20 mouse cellular contexts compared by ENCODE assay signal in genomic region chr12:12906321-12906720, GRCm38 (mm10). TPM values are rescaled to one million over a fixed set of nuclear protein-coding genes. Genes with fewer than 3 reads are reported as not detected.
DNase-seq lines count a peak whose midpoint lies in the region; ATAC-seq and TF ChIP-seq lines count a peak whose summit lies in the region.
"Had no signal": no experiment of that assay in that cellular context is flagged by ENCODE, and none has a peak within 500 bp of the region (broad histone marks: within the 10 kb centered on the region; RNA-seq: fewer than 3 reads in every experiment).

No protein-coding gene starts in this region.

- TF ChIP-seq POLR2A in brain, embryonic 14.5 days (IDR thresholded peaks at IDR 0.05; ENCODE audit: borderline replicate concordance, extremely low read depth, insufficient read depth, insufficient read length, poor library complexity, severe bottlenecking), result no peak

- H3K27me3 ChIP-seq in heart, embryonic 10.5 days (ENCODE audit: insufficient read depth, poor library complexity, severe bottlenecking), result 0 out of 2 replicates have a peak, but pooled peaks cover 4% of the 10 kb centered on the region
- H3K27me3 ChIP-seq in lung, embryonic 16.5 days (ENCODE audit: control insufficient read depth, insufficient read depth, low read depth, low read length), result no peaks in the 10 kb centered on the region; the same call in 1 of the 2 replicates
- H3K27me3 ChIP-seq in lung, postnatal 0 days (replicated peaks; ENCODE audit: insufficient read depth, low read length), result no peaks in the 10 kb centered on the region
- H3K27me3 ChIP-seq in forebrain, embryonic 15.5 days, result no peaks in the 10 kb centered on the region
- no peaks in the 10 kb centered on the region for H3K27me3 ChIP-seq in kidney, embryonic 16.5 days (ENCODE audit: insufficient read depth, low read length)
- H3K27me3 ChIP-seq: heart, embryonic 12.5 days had no signal

- H3K4me3 ChIP-seq in heart, embryonic 10.5 days, result no peak overlapping the region
- H3K4me3 ChIP-seq in lung, embryonic 16.5 days (ENCODE audit: low read length), result no peak overlapping the region
- no peak overlapping the region for H3K4me3 ChIP-seq in lung, postnatal 0 days (ENCODE audit: low read depth, low read length)
- H3K4me3 ChIP-seq in forebrain, embryonic 15.5 days, result no peak overlapping the region
- H3K4me3 ChIP-seq in kidney, embryonic 16.5 days (ENCODE audit: low read length), result no peak overlapping the region
- H3K4me3 ChIP-seq: embryonic facial prominence, embryonic 13.5 days; heart, embryonic 12.5 days had no signal

- H3K9me3 ChIP-seq in heart, embryonic 10.5 days, result no peaks in the 10 kb centered on the region
- no peaks in the 10 kb centered on the region for H3K9me3 ChIP-seq in lung, embryonic 16.5 days (ENCODE audit: control insufficient read depth, low read length)
- H3K9me3 ChIP-seq in lung, postnatal 0 days (ENCODE audit: low read length), result no peaks in the 10 kb centered on the region
- no peaks in the 10 kb centered on the region for H3K9me3 ChIP-seq in forebrain, embryonic 15.5 days
- H3K9me3 ChIP-seq in kidney, embryonic 16.5 days (ENCODE audit: low read length), result no peaks in the 10 kb centered on the region
- H3K9me3 ChIP-seq: embryonic facial prominence, embryonic 13.5 days; heart, embryonic 12.5 days had no signal

- 0 out of 2 replicates have a peak, but pooled peaks have one; percentile 5 for ATAC-seq in lung, embryonic 16.5 days (ENCODE audit: low read depth)
- ATAC-seq in lung, postnatal 0 days, result no peak
- ATAC-seq in forebrain, embryonic 15.5 days (replicated peaks), result no peak
- ATAC-seq in kidney, embryonic 16.5 days (ENCODE audit: low FRiP score, low TSS enrichment), result no peak

- 0 out of 2 replicates have a peak overlapping the region, but pooled peaks have one; percentile 33 for H3K27ac ChIP-seq in heart, embryonic 10.5 days
- H3K27ac ChIP-seq in lung, embryonic 16.5 days (ENCODE audit: low read length), result peak overlapping the region; percentile 48
- H3K27ac ChIP-seq in lung, postnatal 0 days (ENCODE audit: low read length), result no peak overlapping the region
- H3K27ac ChIP-seq in forebrain, embryonic 15.5 days (replicated peaks), result peak overlapping the region; percentile 63
- no peak overlapping the region for H3K27ac ChIP-seq in kidney, embryonic 16.5 days (ENCODE audit: low read length)
- H3K27ac ChIP-seq: embryonic facial prominence, embryonic 13.5 days; liver, embryonic 14.5 days; macrophage had no signal

- H3K36me3 ChIP-seq in heart, embryonic 10.5 days, result no peaks in the 10 kb centered on the region
- no peaks in the 10 kb centered on the region for H3K36me3 ChIP-seq in lung, embryonic 16.5 days (ENCODE audit: control insufficient read depth, insufficient read depth, low read length)
- no peaks in the 10 kb centered on the region for H3K36me3 ChIP-seq in lung, postnatal 0 days (ENCODE audit: insufficient read depth, low read length)
- no peaks in the 10 kb centered on the region for H3K36me3 ChIP-seq in forebrain, embryonic 15.5 days
- no peaks in the 10 kb centered on the region for H3K36me3 ChIP-seq in kidney, embryonic 16.5 days (ENCODE audit: insufficient read depth, low read length)
- H3K36me3 ChIP-seq: embryonic facial prominence, embryonic 13.5 days; G1E; heart, embryonic 12.5 days had no signal

- no peak overlapping the region for H3K9ac ChIP-seq in lung, embryonic 16.5 days (ENCODE audit: low read length)
- H3K9ac ChIP-seq in lung, postnatal 0 days (replicated peaks; ENCODE audit: low read depth), result no peak overlapping the region
- H3K9ac ChIP-seq in forebrain, embryonic 15.5 days (replicated peaks), result no peak overlapping the region
- H3K9ac ChIP-seq in kidney, embryonic 16.5 days (replicated peaks; ENCODE audit: low read length), result no peak overlapping the region
- H3K9ac ChIP-seq: embryonic facial prominence, embryonic 13.5 days; heart, embryonic 12.5 days; liver, embryonic 14.5 days had no signal

- intact Hi-C loops in heart, postnatal 10 days (cut with DNase I), result loop anchor here (10.0 kb wide), 1 partner anchor 92 kb away; no protein-coding TSS in a partner anchor

- 43% methylated on average over 8 of the region's 8 CpGs for WGBS in heart, embryonic 10.5 days
- 43% methylated on average over 8 of the region's 8 CpGs for WGBS in lung, embryonic 16.5 days
- WGBS in lung, postnatal 0 days, result 41% methylated on average over 8 of the region's 8 CpGs
- 61% methylated on average over 8 of the region's 8 CpGs for WGBS in forebrain, embryonic 15.5 days
- 60% methylated on average over 8 of the region's 8 CpGs for WGBS in kidney, embryonic 16.5 days

- no peak for DNase-seq in heart, embryonic 10.5 days (ENCODE audit: low spot score)
- DNase-seq in heart, postnatal 10 days, result no peak
- no peak for DNase-seq in lung, postnatal 0 days (ENCODE audit: low spot score)
- DNase-seq in brain, embryonic 14.5 days (ENCODE audit: low read depth), result peak; percentile 55
- DNase-seq in spleen, postnatal 36 days (ENCODE audit: low spot score in 2 of 2), result no peak
- DNase-seq: adrenal gland, adult 8-10 months; gastrocnemius, postnatal 36 days; heart, postnatal 4 days; kidney, adult 18-20 months; kidney, postnatal 36 days; layer of hippocampus, postnatal 36 days had no signal

- no peak for TF ChIP-seq CTCF in lung, postnatal 0 days (IDR thresholded peaks at IDR 0.05)
- no peak for TF ChIP-seq CTCF in brain, embryonic 14.5 days (IDR thresholded peaks at IDR 0.05; ENCODE audit: borderline replicate concordance, extremely low read depth, insufficient read depth, insufficient read length)

- H3K4me1 ChIP-seq in heart, embryonic 10.5 days, result peaks cover 17% of the 10 kb centered on the region
- H3K4me1 ChIP-seq in lung, embryonic 16.5 days (replicated peaks; ENCODE audit: control insufficient read depth, insufficient read depth, low read length), result peaks cover 21% of the 10 kb centered on the region
- H3K4me1 ChIP-seq in lung, postnatal 0 days (ENCODE audit: insufficient read depth, low read depth, low read length), result peaks cover 4% of the 10 kb centered on the region; the same call in 1 of the 2 replicates
- peaks cover 42% of the 10 kb centered on the region for H3K4me1 ChIP-seq in forebrain, embryonic 15.5 days
- peaks cover 28% of the 10 kb centered on the region for H3K4me1 ChIP-seq in kidney, embryonic 16.5 days (ENCODE audit: insufficient read depth, low read length)

- TF ChIP-seq EP300 in lung, postnatal 0 days (IDR thresholded peaks at IDR 0.05), result no peak

- peak overlapping the region; percentile 14; the same call in 1 of the 2 replicates for H3K4me2 ChIP-seq in lung, embryonic 16.5 days (ENCODE audit: low read depth, low read length)
- no peak overlapping the region for H3K4me2 ChIP-seq in lung, postnatal 0 days (replicated peaks; ENCODE audit: low read depth, low read length)
- no peak overlapping the region for H3K4me2 ChIP-seq in forebrain, embryonic 15.5 days (replicated peaks)
- no peak overlapping the region for H3K4me2 ChIP-seq in kidney, embryonic 16.5 days (replicated peaks; ENCODE audit: low read depth, low read length)
- H3K4me2 ChIP-seq: embryonic facial prominence, embryonic 13.5 days; heart, embryonic 12.5 days had no signal

RNA-seq across cellular contexts. Expression of gene Mycn, which starts 35.4 kb away (rescaled TPM):
- 89.4 and 93.9 TPM in 2 replicates for polyA plus RNA-seq in heart, embryonic 10.5 days (2016; fragmentation: Nextera tagmentation; extraction: Ambion mirVana)
- total RNA-seq in heart, postnatal 10 days (2021), result 10 to 100 TPM; 11.7 to 14.5 TPM
- polyA plus RNA-seq in lung, embryonic 16.5 days (2015; fragmentation: Nextera tagmentation; extraction: Ambion mirVana), result 31.2 and 37.2 TPM in 2 replicates
- polyA plus RNA-seq in lung, postnatal 0 days (2015; fragmentation: Nextera tagmentation; extraction: Ambion mirVana), result 10.2 and 10.9 TPM in 2 replicates
- polyA plus RNA-seq in brain, embryonic 14.5 days (2012; rRNA removed), result 57.0 and 85.2 TPM in 2 replicates
- 162 and 167 TPM in 2 replicates for polyA plus RNA-seq in forebrain, embryonic 15.5 days (2015; fragmentation: Nextera tagmentation; extraction: Ambion mirVana)
- 74.8 and 77.9 TPM in 2 replicates for polyA plus RNA-seq in kidney, embryonic 16.5 days (2015; fragmentation: Nextera tagmentation; extraction: Ambion mirVana)
- total RNA-seq: monocyte, adult 5-6 weeks had no signal
- polyA plus RNA-seq: G1E, macrophage had no signal

Comparison
In these comparisons a context has a peak if more than half of its experiments do, and no peak if none do; other contexts are left out.
1. H3K27ac ChIP-seq: peak in heart, embryonic 10.5 days (single experiment), lung, embryonic 16.5 days (single experiment) and forebrain, embryonic 15.5 days (single experiment); none in lung, postnatal 0 days (single experiment) and kidney, embryonic 16.5 days (single experiment).